Mouse (Mus musculus): Measurements from ENCODE around the gene Zfp119b. TPM values are rescaled to one million over a fixed set of nuclear protein-coding genes. Genes with fewer than 3 reads are reported as not detected.

The Zfp119b gene
- total RNA-seq, 2 experiments from 2014 or later: 2.9 to 4.1 TPM

DNA sequence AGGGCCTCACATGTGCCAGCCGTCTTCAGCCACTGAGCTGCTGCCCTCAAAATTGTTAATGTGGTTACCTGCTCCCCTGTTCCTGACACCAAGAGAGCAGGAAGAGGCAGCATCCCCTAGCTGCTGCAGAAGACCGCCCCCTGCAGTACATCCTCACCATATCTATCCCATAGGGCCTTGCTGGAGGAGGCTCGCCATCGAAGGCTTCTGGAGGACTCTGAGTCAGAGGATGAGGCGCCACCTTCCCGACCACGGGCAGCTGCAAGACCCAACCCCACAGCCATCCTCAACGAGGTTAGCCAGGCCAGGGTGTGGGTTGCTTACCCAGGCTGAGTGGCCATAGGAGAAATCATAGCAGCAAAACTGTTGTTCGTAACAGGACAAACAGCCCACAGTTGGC lies 15.7 kb upstream of the Zfp119b start:
- DNase-seq: no peak
- Histone ChIP-seq H3K27ac (no peak overlapping the region), H3K4me3 (no peak overlapping the region)
- TF ChIP-seq CTCF (IDR thresholded peaks at IDR 0.05): no peak
- intact Hi-C loops (cut with DNase I): loop anchor here (10.0 kb wide), 1 partner anchor 290 kb away; the partner anchor contains the start of gene Fem1a

DNA sequence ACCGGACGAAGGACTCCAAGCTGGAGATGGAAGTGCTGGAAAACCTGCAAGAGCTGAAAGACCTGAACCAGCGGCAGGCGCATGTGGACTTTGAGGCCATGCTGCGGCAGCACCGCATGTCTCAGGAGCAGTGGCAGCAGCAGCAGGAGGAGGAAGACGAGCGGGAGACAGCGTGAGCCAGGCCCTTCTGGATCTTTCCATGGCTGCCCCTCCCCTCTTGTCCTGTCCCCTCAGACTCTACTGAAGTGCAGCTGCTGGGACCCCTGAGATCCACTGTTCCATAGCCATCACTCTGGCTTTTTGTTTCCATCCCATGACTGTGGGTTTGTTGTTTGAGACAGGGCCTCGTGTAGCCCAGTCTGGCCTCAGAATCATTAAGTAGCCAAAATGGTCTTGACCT lies 15.2 kb upstream of the Zfp119b start:
- intact Hi-C loops (cut with DNase I): loop anchor here (10.0 kb wide), 1 partner anchor 290 kb away; the partner anchor contains the start of gene Fem1a
- H3K27ac ChIP-seq: no peak overlapping the region
- no peak overlapping the region for H3K4me3 ChIP-seq
- no peak for DNase-seq
- no peak for TF ChIP-seq CTCF (IDR thresholded peaks at IDR 0.05)

DNA sequence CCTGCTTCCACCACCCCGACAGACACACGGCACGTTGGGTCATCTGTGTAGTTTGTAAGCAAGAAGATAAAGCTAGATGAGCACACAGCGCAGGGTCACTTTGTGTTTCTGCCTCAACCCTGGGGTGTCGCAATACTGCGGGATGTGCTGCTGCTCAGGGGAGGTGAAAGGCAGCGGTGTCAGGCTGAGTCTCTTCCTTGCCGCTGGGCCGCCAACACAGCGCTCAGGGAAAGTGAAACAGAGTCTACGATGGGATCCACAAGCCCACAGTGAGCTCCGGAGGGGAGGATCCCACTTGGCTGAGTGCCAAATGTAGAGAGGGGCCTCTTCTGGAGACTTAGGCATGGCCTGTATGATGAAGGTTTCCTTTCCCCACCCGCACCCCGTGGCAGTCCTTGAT lies 13.9 kb upstream of the Zfp119b start:
- DNase-seq: no peak

DNA sequence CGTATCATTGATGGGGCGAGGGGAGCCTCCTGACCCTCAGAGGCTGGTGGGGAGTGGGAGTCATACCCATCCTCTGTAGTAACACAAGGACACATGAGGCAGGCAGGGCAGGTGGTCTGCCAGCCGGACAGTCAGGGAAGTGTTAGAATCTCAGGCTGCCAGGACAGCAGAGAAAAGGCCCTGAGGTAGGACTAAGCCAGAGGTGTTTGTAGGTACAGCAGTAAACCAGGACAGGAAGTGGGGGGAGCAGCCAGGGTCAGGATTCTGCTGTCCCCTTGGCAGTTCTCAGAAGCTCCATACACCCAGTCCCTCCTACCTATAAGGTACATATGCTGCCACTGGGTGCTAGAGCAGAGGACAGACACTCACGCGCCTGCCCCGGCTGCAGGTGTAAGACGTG lies 12.3 kb upstream of the Zfp119b start:
- intact Hi-C loops (cut with DNase I): loop anchor here (10.0 kb wide), 1 partner anchor 293 kb away; the partner anchor contains the start of gene Fem1a
- TF ChIP-seq CTCF (IDR thresholded peaks at IDR 0.05): no peak
- DNase-seq: no peak
- Histone ChIP-seq H3K27ac (no peak overlapping the region), H3K4me3 (no peak overlapping the region)

More for the DNA sequence above, 13.9 kb upstream of the Zfp119b start:
- intact Hi-C loops (cut with DNase I): loop anchor here (10.0 kb wide), 1 partner anchor 292 kb away; the partner anchor contains the start of gene Fem1a
- TF ChIP-seq CTCF (IDR thresholded peaks at IDR 0.05): no peak
- Histone ChIP-seq H3K27ac (no peak overlapping the region), H3K4me3 (no peak overlapping the region)

DNA sequence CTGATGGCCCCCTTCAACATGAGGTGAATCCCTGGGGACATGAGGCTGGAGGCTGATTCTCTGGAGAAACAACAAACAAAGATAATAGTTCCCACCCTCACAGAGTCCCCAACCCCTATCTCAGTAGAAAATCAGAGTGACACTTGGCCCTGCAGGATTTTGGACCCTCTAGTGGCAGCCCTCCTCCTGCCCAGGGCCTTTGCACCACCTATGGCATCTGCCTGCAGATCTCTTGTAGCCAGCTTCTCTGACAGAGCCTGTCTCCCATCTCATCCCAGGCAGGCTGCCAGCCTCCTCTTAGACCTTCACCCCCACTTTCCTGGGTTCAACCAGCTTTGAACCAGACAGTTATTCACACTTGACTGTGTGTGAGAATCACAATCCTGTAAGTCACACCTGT lies 11.5 kb upstream of the Zfp119b start:
- intact Hi-C loops (cut with DNase I): loop anchor here (10.0 kb wide), 1 partner anchor 294 kb away; the partner anchor contains the start of gene Fem1a
- no peak for TF ChIP-seq CTCF (IDR thresholded peaks at IDR 0.05)
- Histone ChIP-seq H3K4me3 (no peak overlapping the region), H3K27ac (no peak overlapping the region)
- no peak for DNase-seq

DNA sequence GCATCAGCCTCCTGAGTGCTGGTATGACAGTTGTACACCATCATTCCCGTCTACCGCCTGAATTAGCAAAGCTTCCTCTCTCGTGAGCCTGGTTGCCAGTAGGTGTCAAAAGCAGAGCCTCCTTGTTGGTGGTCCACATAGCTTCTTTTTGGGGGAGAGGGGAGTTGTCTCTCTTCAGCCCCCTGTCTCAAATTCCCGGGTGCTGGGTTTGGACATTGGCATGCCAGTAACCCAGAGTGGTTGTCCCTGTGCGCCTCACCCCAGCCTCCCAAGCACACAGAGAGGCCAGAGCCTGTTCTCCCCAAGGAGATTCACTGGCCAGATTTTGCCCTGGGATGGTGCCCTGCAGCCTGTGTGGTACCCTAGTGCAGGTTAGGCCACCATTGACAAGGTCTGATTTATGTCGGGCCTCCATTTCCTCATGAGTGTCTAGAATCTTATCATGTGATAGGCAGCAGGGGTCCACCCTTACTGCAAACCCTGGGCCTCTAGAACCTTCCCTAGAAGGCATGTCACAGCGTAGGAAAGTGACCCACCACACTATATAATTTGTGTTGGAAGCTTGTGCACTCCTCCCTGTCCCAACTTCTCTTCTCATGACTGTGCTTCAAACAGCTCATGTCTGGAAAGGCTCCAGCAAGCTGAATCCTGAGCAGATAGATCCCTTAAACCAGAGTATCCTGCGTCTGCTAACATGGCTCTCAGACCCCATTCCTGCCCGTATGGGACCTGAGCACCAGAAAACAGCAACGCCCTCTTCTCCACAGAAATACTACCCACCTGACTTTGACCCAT lies 10.8 kb upstream of the Zfp119b start:
- no peak for DNase-seq
- intact Hi-C loops (cut with DNase I): loop anchor here (5.0 to 10.0 kb wide), 2 partner anchors 112 to 295 kb away; partner anchors contain the start of gene Fem1a
- peak overlapping the region; percentile 80 for H3K4me3 ChIP-seq
- TF ChIP-seq CTCF (IDR thresholded peaks at IDR 0.05): no peak
- peak overlapping the region; percentile 94 for H3K27ac ChIP-seq

DNA sequence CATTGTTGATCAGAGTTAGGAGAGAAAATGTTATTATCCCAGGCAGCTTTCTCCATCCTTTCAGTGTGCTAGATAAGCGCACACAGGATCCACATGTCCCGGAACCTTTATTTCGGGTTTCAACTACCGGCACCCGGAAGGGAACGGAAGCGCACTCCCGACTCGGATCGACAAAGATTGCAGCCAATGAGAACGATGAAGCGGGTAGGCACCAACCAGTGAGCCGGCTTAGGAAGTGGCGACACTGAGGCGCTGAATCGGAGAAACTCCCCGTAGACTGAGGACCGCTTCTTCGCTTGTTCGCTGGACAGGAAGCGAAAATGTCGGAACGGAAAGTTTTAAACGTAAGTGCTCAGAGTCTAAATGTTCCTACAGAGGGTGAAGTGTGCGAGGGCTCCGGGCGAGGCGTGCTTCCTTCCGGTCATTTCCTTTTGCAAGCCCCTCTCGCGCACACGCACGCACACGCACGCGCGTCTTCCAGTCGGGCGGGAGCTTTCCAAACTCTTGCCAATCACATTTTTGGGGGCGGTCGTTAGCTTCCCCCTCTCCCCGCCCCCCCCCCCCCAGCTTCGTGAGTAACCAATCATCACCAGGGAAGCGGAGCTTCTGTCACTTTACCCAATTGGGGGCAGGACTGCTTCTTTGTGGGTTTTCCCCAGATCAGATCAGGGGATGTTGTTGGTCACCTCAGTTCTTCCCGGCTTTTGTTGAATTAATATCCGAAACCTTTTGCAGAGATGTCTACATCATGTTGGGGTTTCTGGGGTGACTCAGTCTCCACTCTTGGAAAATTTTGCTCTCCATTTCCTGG lies 9.8 kb upstream of the Zfp119b start, which contains the start of gene Yju2:
Gene Yju2, plus strand, starts transcription at position 182 of the 811 bp plus-strand sequence.
- DNase-seq: peak; percentile 94
- Histone ChIP-seq H3K4me3 (peak within 1 kb of the TSS; percentile 80), H3K27ac (peak within 1 kb of the TSS; percentile 94)
- TF ChIP-seq CTCF (IDR thresholded peaks at IDR 0.05): no peak; the same call in 1 of the 2 replicates
- intact Hi-C loops (cut with DNase I): loop anchor here (5.0 kb wide), 1 partner anchor 113 kb away; no protein-coding TSS in a partner anchor

DNA sequence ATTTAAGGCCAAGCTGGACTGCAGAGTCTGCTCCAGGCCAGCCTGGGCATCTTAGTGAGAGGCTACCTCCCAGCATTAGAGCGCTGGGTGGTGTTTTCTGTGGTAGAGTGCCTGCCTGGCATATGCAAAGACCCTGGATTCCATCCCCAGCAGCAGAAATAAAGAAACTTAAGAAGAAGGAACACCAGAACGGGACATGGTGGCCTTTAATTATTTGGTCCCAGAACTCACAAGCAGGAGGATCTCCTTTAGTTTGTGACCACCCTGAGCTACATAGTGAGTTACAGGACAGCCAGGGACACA lies 9.2 kb upstream of the Zfp119b start:
- peak overlapping the region; percentile 94 for H3K27ac ChIP-seq
- TF ChIP-seq CTCF (IDR thresholded peaks at IDR 0.05): no peak

DNA sequence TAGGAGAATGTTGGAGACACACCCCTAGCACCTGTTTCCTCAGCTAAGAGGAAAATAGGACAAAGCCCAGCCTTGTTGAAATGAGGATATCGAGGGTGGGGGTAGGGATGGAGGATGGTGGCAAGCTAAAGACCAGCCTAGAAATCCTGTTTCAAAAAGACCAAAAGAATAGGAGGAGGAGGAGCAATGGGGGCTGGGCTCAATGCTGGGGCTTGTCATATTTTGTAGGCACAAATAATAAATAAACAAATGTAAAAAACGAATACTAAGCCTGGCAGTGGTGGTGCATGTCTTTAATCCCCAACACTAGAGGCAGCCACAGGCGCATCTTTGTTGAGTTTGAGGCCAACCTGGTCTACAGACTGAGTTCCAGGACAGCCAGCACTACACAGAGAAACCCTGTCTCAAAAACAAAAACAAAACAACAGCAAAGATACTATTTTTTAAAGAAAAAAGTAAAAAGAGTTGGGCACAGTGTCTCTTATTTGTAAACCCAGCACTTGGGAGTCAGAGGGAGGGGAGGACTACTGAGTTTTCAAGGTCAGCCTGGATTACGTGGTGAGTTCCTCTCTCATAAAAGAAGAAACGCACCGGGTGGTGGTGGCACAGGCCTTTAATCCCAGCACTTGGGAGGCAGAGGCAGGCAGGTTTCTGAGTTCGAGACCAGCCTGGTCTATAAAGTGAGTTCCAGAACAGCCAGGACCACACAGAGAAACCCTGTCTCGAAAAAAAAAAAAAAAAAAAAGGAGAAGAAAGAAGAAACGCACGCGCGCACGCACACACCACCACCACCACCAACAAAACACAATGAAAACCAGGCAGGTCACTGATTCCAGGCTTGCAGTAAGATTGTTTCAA lies 8.7 kb upstream of the Zfp119b start:
- H3K27ac ChIP-seq: peak overlapping the region; percentile 94
- intact Hi-C loops (cut with DNase I): loop anchor here (1.0 to 5.0 kb wide), 2 partner anchors 52 to 114 kb away; no protein-coding TSS in a partner anchor
- DNase-seq: no peak
- H3K4me3 ChIP-seq: peak overlapping the region; percentile 80
- no peak for TF ChIP-seq CTCF (IDR thresholded peaks at IDR 0.05)

More for the DNA sequence above, 9.2 kb upstream of the Zfp119b start:
- peak overlapping the region; percentile 80 for H3K4me3 ChIP-seq
- no peak for DNase-seq
- intact Hi-C loops (cut with DNase I): loop anchor here (5.0 kb wide), 1 partner anchor 114 kb away; no protein-coding TSS in a partner anchor

DNA sequence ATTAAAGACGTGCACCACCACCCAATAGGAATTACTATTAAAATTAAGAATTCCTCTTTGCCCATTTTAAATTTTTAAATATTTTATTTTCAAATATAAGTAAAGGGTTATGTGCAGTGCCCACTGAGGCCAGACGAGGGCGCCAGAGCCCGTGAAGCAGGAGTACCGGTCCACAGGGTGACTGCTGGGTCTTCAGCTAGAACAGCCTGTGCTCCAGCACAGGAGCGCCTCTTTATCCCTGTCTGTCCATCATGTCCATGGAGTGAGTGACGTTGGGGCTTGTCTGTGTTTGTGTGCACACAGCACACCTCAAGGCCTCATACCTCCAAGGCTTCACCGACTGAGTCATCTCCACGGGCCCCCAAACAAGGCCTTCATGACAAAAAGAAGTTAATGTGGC lies 7.9 kb upstream of the Zfp119b start:
- Histone ChIP-seq H3K27ac (0 out of 2 replicates have a peak overlapping the region, but pooled peaks have one; percentile 46), H3K4me3 (no peak overlapping the region)
- peak; percentile 74 for DNase-seq
- intact Hi-C loops (cut with DNase I): loop anchor here (1.0 to 5.0 kb wide), 2 partner anchors 53 to 115 kb away; no protein-coding TSS in a partner anchor
- TF ChIP-seq CTCF (IDR thresholded peaks at IDR 0.05): peak; percentile 99

DNA sequence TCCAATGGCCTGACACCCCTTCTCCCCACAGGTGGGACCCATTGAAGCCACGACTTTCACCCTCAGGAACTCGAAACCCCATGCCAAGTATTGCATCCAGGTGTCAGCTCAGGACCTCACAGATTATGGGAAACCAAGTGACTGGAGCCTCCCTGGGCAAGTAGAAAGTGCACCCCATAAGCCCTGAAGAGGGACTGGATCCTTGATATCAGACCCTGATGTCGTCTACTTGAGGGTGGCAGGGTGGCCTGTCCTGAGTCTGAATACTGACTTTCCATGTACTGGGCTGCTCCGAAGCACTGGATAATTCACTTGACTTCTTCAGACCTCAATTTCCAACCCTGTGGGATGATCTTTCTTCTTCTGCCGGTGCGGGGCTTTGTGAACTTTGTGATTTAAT lies 7.3 kb upstream of the Zfp119b start:
- no peak for DNase-seq
- Histone ChIP-seq H3K4me3 (peak overlapping the region; percentile 54), H3K27ac (no peak overlapping the region)
- intact Hi-C loops (cut with DNase I): loop anchor here (5.0 kb wide), 1 partner anchor 116 kb away; no protein-coding TSS in a partner anchor
- no peak for TF ChIP-seq CTCF (IDR thresholded peaks at IDR 0.05)

Data from gastrocnemius, adult 2 months (tissue).